Comparison of ENCODE assay signal across 11 mouse cellular contexts in genomic region chr5:116009884-116010627, GRCm38 (mm10). TPM values are rescaled to one million over a fixed set of nuclear protein-coding genes. Genes with fewer than 3 reads are reported as not detected.
DNase-seq lines count a peak whose midpoint lies in the region; ATAC-seq and TF ChIP-seq lines count a peak whose summit lies in the region.
"Had no signal": no experiment of that assay in that cellular context is flagged by ENCODE, and none has a peak within 500 bp of the region (broad histone marks: within the 10 kb centered on the region; RNA-seq: fewer than 3 reads in every experiment).

No protein-coding gene starts in this region.

- no peak overlapping the region for H3K9ac ChIP-seq in intestine, postnatal 0 days (ENCODE audit: low read depth, low read length)
- H3K9ac ChIP-seq in liver, postnatal 0 days (replicated peaks), result no peak overlapping the region
- H3K9ac ChIP-seq: neural tube, embryonic 15.5 days had no signal

- peaks cover 3% of the 10 kb centered on the region; the same call in 1 of the 2 replicates for H3K4me1 ChIP-seq in intestine, postnatal 0 days (replicated peaks; ENCODE audit: control insufficient read depth, insufficient read depth, low read length)
- peaks cover 8% of the 10 kb centered on the region for H3K4me1 ChIP-seq in liver, postnatal 0 days (ENCODE audit: insufficient read depth)
- H3K4me1 ChIP-seq in limb, embryonic 10.5 days, result no peaks in the 10 kb centered on the region

- H3K9me3 ChIP-seq in intestine, postnatal 0 days (ENCODE audit: control insufficient read depth), result no peaks in the 10 kb centered on the region
- H3K9me3 ChIP-seq in liver, postnatal 0 days (ENCODE audit: low read length), result no peaks in the 10 kb centered on the region
- H3K9me3 ChIP-seq in limb, embryonic 10.5 days (replicated peaks), result no peaks in the 10 kb centered on the region
- H3K9me3 ChIP-seq: neural tube, embryonic 15.5 days had no signal

- peak; percentile 71 for DNase-seq in 3T3-L1 (ENCODE audit: low read depth, low spot score)
- peak; percentile 75 for DNase-seq in 416B (ENCODE audit: low read depth)
- DNase-seq in liver, postnatal 0 days, result no peak
- DNase-seq in limb, embryonic 10.5 days (ENCODE audit: low spot score), result no peak
- DNase-seq in right cerebral cortex, adult 18-20 months, result no peak
- no peak for DNase-seq in ovary, postnatal 14 days (ENCODE audit: low spot score)
- DNase-seq: heart, adult 18-20 months; heart, postnatal 10 days; right cerebral cortex, postnatal 14 days had no signal

- H3K27me3 ChIP-seq in intestine, postnatal 0 days (replicated peaks; ENCODE audit: control insufficient read depth, insufficient read depth, low read length), result no peaks in the 10 kb centered on the region
- no peaks in the 10 kb centered on the region for H3K27me3 ChIP-seq in liver, postnatal 0 days (ENCODE audit: insufficient read depth, low read length)
- no peaks in the 10 kb centered on the region for H3K27me3 ChIP-seq in limb, embryonic 10.5 days (ENCODE audit: low read depth, poor library complexity, severe bottlenecking)
- H3K27me3 ChIP-seq: neural tube, embryonic 15.5 days had no signal

- peaks cover 19% of the 10 kb centered on the region for H3K36me3 ChIP-seq in intestine, postnatal 0 days (ENCODE audit: control insufficient read depth, insufficient read depth)
- peaks cover 34% of the 10 kb centered on the region for H3K36me3 ChIP-seq in liver, postnatal 0 days (replicated peaks; ENCODE audit: insufficient read depth, low read length)
- H3K36me3 ChIP-seq in limb, embryonic 10.5 days, result peaks cover 51% of the 10 kb centered on the region

- ATAC-seq in intestine, postnatal 0 days, result peak; percentile 4; the same call in 1 of the 2 replicates
- ATAC-seq in liver, postnatal 0 days, result 0 out of 2 replicates have a peak, but pooled peaks have one; percentile 20

- no peak for TF ChIP-seq EP300 in liver, postnatal 0 days (IDR thresholded peaks at IDR 0.05; ENCODE audit: low read depth)

- no peak for TF ChIP-seq CTCF in intestine, postnatal 0 days (IDR thresholded peaks at IDR 0.05; ENCODE audit: low read depth)
- no peak for TF ChIP-seq CTCF in liver, postnatal 0 days (IDR thresholded peaks at IDR 0.05; ENCODE audit: low read depth)

- H3K27ac ChIP-seq in intestine, postnatal 0 days (ENCODE audit: low read depth, low read length), result peak overlapping the region; percentile 67
- H3K27ac ChIP-seq in liver, postnatal 0 days (ENCODE audit: low read depth), result no peak overlapping the region
- no peak overlapping the region for H3K27ac ChIP-seq in limb, embryonic 10.5 days
- H3K27ac ChIP-seq: neural tube, embryonic 15.5 days had no signal

- 36% methylated on average over 2 of the region's 2 CpGs for WGBS in intestine, postnatal 0 days
- WGBS in liver, postnatal 0 days (ENCODE audit: insufficient replicate concordance), result 61% methylated on average over 2 of the region's 2 CpGs
- 72% methylated on average over 2 of the region's 2 CpGs for WGBS in limb, embryonic 10.5 days

- no peak overlapping the region for H3K4me3 ChIP-seq in intestine, postnatal 0 days (ENCODE audit: low read depth, low read length)
- H3K4me3 ChIP-seq in liver, postnatal 0 days (ENCODE audit: low read depth, low read length), result no peak overlapping the region
- no peak overlapping the region for H3K4me3 ChIP-seq in limb, embryonic 10.5 days
- H3K4me3 ChIP-seq: neural tube, embryonic 15.5 days had no signal

- no peak overlapping the region for H3K4me2 ChIP-seq in intestine, postnatal 0 days (replicated peaks; ENCODE audit: low read depth)
- H3K4me2 ChIP-seq in liver, postnatal 0 days (ENCODE audit: low read depth, low read length), result no peak overlapping the region
- H3K4me2 ChIP-seq: neural tube, embryonic 15.5 days had no signal

RNA-seq across cellular contexts. Expression of gene Prkab1, which starts 14.3 kb away (rescaled TPM):
- 77.8 and 80.6 TPM in 2 replicates for polyA plus RNA-seq in intestine, postnatal 0 days (2015; fragmentation: Nextera tagmentation; extraction: Ambion mirVana)
- polyA plus RNA-seq in liver, postnatal 0 days (2015; fragmentation: Nextera tagmentation; extraction: Ambion mirVana), result 51.6 and 51.8 TPM in 2 replicates
- 84.0 and 84.8 TPM in 2 replicates for polyA plus RNA-seq in limb, embryonic 10.5 days (2016; fragmentation: Nextera tagmentation; extraction: Ambion mirVana)

Comparison
In these comparisons a context has a peak if more than half of its experiments do, and no peak if none do; other contexts are left out.
1. DNase-seq: peak in 3T3-L1 (single experiment) and 416B (single experiment); none in liver, postnatal 0 days (single experiment), limb, embryonic 10.5 days (single experiment), right cerebral cortex, adult 18-20 months (single experiment) and ovary, postnatal 14 days (single experiment).